Mouse (Mus musculus): ENCODE data around the gene Gsx1.

Gsx1 gene

DNA sequence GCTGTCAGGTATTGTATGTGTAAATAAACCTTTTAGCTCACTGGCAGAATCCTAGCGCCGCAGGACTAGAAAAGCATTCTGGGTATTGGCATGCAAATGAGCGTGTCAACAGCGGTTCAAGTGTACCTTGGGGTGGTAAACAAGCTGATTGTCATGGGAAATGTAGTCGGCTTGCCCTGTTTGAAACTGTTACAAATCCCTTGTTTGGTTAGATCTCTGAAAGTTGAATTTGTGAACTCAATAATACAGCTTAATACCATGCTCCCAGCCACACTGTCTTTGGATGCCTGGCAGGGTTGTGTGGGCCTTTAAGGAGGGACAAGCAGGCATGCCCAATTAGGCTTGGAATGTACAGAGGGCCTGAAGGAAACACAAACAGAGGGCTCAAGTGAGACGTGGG, 16.4 kb downstream of the Gsx1 start:
- no peak for DNase-seq (ENCODE audit: extremely low read depth, low read depth, low spot score)

DNA sequence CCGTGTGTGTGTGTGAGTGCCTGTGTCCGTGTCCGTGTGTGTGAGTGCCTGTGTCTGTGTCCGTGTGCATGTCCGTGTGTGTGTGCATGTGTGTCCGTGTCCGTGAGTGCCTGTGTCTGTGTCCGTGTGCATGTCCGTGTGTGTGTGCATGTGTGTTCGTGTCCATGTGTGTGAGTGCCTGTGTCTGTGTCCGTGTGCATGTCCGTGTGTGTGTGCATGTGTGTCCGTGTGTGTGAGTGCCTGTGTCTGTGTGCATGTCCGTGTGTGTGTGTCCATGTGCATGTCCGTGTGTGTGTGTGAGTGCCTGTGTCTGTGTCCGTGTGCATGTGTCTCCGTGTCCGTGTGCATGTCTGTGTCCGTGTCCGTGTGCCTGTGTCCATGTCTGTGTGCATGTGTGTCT, 19.4 kb downstream of the Gsx1 start:
- DNase-seq (ENCODE audit: extremely low read depth, low read depth, low spot score) = no peak

DNA sequence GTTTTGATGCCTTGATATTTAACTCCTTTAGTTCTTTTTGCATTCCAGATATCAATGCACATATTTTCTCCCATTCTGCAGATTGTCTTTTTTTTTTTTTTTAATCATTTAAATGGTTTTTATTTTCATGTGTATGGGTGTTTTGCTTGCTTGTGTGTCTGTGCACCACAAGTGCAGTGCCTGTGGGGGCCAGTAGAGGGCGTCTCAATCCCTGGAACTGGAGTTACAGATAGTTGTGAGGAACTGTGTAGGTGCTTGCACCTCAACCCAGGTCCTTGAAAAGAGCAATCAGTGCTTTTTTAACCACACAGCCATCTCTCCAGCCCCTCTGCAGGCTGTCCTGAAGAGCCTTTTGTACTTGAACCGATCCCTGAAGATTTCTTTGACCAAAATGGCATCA, 20.0 kb downstream of the Gsx1 start:
- DNase-seq (ENCODE audit: extremely low read depth, low read depth, low spot score) = no peak

DNA sequence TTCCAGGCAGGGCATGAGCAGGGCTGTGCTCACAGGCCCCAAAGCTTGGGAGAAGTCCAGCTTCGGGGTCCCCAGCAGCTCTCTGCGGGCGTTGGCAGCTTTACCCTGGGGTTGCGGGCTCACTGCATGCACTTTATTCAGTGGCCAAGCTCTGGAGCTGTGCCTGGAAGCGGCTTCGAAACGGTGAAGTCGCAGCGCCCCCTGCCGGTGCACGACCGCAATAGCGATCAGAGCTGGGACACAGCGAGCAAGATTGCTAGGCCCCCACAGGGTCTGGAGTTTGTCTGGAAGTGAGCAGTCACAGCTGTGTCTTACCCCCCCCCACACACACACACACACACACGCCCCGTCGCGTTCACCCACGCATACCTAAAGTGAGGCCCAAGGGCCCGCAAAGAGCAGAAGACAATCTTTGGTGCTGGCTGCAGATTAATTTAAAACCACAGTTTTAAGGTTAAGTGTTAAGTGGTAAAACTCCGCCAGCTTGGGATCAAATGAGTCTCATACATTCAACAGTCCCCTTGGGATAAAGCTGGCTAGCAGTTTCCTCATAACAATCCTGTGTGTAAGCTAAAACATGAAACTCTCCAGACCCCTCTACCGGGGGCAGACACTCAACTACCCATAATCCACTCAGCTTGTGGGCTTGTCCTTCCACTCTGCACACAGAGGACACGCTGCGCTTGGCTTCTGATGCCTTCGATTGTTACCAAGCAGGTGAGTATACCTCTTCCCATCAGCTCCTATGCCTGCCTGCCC, 39.0 kb downstream of the Gsx1 start:
- no peak for DNase-seq (ENCODE audit: extremely low read depth, low read depth, low spot score)

DNA sequence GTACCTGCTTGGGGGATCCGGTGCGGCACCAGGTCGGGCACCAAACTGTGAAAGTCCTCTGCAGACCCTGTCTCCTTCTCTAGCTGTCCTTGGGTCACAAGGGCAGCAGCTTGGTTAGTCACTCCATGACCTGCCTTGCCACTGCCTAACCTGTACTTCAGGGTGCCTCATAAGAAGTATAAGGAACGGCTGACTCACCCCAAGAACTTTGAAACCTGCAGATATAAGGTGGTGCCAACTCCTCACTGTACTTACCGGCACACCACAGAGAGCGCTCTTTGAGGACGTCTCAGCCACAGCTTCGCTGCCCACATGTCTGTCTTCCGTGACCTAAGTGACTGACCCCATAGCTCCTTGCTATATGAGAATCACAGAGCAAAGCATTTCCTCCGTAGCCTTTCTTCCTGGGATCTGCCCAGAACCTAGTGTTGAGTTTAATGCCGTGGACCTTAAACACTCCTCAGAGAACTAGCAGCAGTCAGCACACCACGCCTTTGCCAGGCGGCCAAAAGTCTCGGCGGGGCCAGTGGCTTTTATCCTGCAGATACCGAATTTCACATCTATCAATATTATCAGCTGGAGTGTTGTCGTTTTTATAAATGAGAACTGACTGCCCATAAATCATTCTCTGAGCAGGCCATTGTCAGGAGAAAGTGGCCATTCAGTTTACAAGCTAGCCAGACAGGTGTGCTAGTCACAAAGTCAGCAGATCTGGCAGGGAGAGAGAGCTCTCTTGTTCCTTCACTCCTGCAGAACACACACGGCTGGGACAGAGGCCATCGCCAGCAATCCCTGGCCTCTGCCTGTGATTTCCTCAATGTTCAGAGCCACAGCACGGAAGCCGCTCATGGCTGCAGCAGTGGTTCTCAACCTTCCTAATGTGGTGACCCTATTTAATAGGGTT, 47.2 kb downstream of the Gsx1 start:
- no peak for DNase-seq (ENCODE audit: extremely low read depth, low read depth, low spot score)
